Mouse (Mus musculus) regulatory T cell (primary cell): ENCODE data around the gene Ebf3.

ENCODE experiments used
- in situ Hi-C: fragments of 300-600 bp; cut with MboI, MseI; formaldehyde crosslinking; loops from one replicate; pipeline ENCODE4 v1.15.1; 2025; ENCODE audit warnings: high pct_unique_total_duplicates

Ebf3 gene

DNA sequence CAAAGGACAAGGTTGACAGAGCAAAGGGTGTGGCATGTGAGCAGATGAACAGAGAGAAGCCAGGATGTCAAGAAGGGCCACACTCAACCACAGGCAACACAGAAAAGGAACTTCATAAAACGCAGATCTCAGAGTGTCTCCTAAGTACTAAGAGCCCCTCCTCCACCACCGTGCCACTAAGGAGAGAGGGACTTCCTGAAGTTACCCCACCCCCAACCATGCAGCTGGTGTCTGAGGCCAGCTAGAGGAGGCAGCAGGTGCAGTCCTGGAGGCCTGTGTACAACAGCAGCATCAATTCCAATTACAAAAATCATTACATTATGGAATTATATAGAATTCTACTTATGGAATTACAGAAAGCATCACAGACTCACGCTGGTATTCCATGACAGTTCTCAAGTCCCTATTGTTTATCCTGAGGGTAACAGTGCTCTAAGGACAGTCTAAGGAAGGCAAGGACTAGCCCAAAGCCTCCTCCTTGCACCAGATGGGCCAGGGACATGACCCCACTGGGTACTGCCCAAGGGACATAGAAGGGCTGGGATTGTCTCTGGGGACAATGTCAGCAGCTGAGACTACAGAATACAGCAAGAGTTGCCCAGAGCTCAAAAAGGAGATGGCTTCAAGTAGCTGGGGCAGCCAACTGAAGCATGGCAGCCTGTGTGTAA lies 24.8 kb downstream of the Ebf3 start:
- in situ Hi-C loops, result no loop called here

DNA sequence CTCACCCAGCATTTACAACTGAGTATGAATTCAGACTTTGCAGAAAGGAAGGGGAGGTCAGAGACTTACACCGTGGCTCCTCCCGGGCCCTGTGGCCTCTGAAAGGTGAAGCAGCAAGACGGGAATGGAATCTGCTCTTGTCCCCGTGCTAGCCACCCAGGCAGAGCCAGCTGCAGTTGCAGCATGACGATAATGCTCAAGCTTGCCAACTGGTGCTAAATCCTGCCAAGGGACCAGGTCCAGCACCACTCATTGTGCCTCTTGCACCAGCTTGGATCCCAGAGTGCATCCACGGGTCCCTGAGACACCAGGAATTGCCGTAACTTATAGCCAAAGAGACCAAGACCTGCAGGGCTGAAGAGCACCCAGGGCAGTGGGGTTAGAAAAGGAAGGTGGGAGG lies 36.1 kb downstream of the Ebf3 start:
- in situ Hi-C loops, result no loop called here

- in situ Hi-C loops, result no loop called here
Measured at GRCm38 (mm10) chr7:137277713-137278112, 36.5 kb downstream of the Ebf3 start.

DNA sequence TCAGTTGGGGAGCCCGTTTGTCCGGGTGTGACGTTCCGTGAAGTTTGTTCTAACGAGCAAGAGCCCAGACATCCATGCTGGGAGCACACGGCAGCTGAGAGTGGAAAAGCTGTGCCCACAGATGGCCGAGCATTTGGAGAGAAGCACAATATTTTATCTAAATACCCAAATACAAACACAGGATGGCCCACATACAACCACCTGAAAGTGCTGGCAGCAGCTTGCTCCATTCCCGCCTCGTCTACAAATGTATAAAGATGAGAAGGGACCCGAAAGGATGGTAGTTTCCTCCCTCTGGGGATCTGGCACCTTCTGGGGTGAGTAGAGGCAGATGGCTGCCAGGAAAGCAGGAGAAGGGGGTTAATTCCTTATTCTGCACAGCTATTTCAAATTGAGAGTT lies 42.0 kb downstream of the Ebf3 start:
- in situ Hi-C loops, result no loop called here

- in situ Hi-C loops, result no loop called here
Measured at GRCm38 (mm10) chr7:137268452-137269155, 45.6 kb downstream of the Ebf3 start.

GRCm38 (mm10) chr7:137267441-137267840 lies 46.8 kb downstream of the Ebf3 start:
- in situ Hi-C loops, result no loop called here

- in situ Hi-C loops, result no loop called here
Measured at GRCm38 (mm10) chr7:137266575-137266974, 47.7 kb downstream of the Ebf3 start.

DNA sequence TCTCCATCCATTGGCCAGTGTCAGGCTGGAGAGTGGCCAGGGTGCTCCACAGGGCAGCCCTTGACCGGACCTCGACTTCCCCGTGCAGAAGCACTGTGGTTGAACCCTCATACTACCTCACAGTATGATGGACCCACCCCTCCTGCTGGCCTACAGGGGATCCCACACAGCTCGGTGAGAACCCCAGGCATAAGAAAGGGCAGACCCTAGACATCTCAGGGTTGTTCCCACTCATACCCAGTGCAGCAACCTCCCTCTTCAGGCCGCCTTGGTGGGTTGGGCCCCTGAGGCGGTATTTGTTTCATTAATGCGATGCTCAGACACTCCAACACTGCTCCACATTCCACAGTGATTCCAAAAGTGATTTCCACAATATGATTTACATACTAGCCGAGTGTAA lies 51.9 kb downstream of the Ebf3 start:
- in situ Hi-C loops, result no loop called here

- in situ Hi-C loops, result no loop called here
Measured at GRCm38 (mm10) chr7:137246213-137246872, 67.9 kb downstream of the Ebf3 start.

GRCm38 (mm10) chr7:137244839-137245238 lies 69.4 kb downstream of the Ebf3 start:
- in situ Hi-C loops, result no loop called here

- in situ Hi-C loops, result no loop called here
Measured at GRCm38 (mm10) chr7:137240481-137240880, 73.8 kb downstream of the Ebf3 start.

DNA sequence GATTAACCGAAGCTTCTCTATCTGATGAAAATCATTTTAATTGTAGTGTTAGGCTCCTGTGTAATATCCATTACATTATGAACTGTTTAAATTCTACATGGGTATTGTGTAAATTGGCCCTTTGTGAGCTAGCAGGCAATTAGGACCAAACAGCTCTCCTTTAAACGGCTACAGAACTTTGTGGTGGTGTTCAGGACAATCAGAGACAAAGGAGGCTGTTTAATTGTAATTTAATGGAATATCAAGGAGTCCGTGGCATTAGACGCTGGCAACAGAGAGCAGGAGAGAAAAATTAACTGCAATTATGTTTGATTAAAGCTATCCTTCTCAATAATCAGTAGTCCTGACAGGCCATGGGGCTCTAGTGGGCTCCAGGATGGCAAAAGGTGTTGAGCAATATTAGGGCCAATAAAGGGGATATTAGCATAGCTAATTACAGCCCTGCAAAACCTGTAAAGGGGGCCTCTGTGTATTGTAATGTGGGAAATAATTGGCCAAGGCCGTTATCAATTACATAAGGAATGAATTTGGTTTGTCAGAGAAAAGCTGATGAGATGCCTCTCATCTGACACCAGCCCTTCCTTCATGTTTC lies 74.6 kb downstream of the Ebf3 start:
- in situ Hi-C loops, result no loop called here

- in situ Hi-C loops, result no loop called here
Measured at GRCm38 (mm10) chr7:137237419-137237818, 76.8 kb downstream of the Ebf3 start.

DNA sequence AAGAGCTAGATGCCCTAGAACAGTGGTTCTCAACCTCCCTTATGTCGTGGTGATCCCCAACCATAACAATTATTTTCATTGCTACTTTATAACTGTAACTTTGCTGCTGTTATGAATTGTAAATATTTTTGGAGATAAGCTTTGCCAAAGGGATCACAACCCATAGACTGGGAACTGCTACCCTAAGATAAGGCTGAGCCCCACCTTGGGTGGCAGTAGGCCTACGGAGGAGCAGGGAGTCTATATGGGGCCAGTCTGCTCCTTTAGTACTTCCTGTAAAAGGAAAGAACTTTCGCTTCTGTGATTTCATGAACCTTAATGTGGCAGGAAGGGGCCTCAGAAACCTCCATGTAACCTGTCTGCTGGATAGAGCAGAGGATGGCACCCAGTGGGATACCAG lies 90.4 kb downstream of the Ebf3 start:
- in situ Hi-C loops, result no loop called here

DNA sequence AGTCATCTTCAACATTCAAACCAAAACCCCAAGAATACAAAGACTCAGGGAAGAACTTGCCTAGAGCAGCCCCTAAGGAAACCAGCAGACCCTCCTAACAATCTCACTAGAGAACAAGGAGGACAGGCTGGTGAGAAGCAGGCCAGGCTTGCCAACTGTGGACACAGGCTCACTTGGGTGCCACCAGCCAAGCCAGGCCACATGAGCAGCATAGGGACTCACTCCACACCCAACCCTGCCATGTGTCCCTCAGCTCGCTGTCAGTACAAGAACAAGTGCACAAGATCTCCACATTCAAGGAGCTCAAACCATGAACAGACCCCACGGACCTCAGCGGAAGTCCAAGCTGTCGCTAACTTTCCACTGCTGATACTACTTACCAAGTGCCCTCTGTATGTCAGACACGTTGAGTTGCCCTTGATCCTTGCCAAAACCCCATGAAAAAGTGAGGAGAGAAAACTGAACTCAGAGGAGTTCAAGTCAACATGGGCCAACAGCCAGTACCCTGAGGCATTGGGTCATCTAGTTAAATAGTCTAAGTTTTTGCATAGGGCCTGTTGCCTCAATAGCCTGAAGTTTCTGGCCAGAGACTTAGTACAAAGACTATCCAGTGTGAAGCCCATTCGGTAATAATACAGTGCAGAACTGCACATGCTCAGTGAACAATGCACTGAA lies 91.3 kb downstream of the Ebf3 start:
- in situ Hi-C loops, result no loop called here

DNA sequence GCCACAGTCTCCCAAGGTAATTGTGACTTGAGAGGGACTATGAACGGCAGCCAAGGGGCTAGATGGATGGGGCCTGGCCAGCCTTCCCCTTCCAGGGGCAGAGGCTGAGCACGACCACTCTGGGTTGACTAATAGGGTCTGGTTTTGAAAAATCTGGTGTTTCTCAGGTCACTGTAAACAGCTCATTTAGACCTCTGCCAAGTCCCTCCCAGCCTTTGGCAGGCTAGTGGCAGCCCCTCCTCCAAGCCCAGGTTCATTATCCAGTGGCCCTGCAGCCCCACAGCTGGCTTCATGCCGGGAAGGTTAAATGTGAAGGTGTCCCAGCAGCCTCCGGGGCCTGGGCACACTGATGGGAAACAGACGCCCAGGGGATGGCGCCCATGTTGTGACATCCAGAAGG lies 92.6 kb downstream of the Ebf3 start:
- in situ Hi-C loops, result no loop called here

GRCm38 (mm10) chr7:137220436-137220835 lies 93.8 kb downstream of the Ebf3 start:
- in situ Hi-C loops, result no loop called here

DNA sequence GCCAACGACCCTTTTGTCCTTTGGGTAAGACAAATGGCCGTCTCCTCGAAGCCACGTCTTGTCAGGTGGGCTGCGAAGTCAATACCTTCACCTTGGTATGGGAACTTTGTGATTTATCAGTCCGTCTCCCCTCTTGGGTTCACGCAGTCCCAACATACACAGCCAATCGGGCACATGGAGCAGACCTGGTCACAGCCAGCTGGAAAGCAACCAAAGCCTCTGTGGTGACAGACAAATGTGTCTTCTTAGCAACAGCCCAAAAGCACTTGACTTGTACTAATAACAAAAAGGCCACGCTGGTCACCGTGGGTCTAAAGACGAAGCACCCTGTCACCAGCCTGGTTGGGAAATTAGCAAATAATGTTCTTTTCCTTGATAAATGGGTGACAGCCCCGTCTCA lies 95.5 kb downstream of the Ebf3 start:
- in situ Hi-C loops, result no loop called here

DNA sequence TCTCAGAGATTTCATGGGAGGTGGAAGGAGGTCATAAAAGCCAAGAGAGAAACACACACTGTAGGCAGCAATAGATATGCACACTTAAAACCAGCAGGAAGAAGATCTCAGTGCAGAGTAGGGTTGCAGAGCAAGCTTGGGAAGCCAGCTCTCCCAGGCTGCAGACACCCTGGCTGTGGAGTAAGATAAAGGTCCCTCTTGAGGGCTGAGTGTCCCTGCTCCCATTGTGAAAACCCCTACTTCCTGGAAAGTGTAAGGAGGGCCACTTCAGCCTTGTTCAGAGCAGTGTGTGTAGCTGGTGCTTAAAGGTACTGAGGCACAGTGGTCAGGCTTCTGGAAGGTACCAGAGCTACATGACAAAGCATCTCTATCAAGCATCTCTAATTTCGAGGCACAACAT lies 100.8 kb downstream of the Ebf3 start:
- in situ Hi-C loops, result no loop called here

DNA sequence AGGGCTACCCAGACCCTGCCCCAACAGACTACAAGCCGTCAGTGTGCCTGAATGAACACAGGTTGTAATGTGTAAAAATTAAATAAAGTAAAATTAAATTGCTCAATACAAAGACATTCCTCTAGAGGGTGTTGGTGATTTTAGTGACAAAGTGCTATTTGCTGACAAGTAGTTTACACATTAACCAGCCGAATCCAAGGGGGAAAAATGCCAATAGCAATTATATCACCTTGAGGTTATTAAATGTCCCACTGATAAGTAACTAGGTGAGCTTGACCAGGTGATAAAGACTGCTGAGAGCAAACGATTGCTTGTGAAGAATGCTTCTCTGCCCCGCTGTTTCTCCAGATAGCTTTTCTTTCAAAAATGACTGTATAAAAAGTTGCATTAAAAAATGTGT lies 102.9 kb downstream of the Ebf3 start:
- in situ Hi-C loops, result no loop called here

- in situ Hi-C loops, result no loop called here
Measured at GRCm38 (mm10) chr7:137209688-137210345, 104.4 kb downstream of the Ebf3 start.

- in situ Hi-C loops, result no loop called here
Measured at GRCm38 (mm10) chr7:137208556-137208955, 105.7 kb downstream of the Ebf3 start.
